Mouse (Mus musculus): Measurements from ENCODE around the gene Clint1. TPM values are rescaled to one million over a fixed set of nuclear protein-coding genes. Genes with fewer than 3 reads are reported as not detected.

Gene Clint1
- polyA plus RNA-seq, 1 experiment from 2014 or later = 67.7 TPM

- Histone ChIP-seq H3K4me2 (ENCODE audit: low read depth) (no peak overlapping the region), H3K9me3 (ENCODE audit: control insufficient read depth, low read length) (no peaks in the 10 kb centered on the region), H3K4me1 (ENCODE audit: control insufficient read depth, insufficient read depth, low read length) (no peaks in the 10 kb centered on the region), H3K27me3 (ENCODE audit: control insufficient read depth, insufficient read depth, low read length) (no peaks in the 10 kb centered on the region), H3K27ac (ENCODE audit: low read depth, low read length) (no peak overlapping the region), H3K9ac (ENCODE audit: low read length) (no peak overlapping the region), H3K4me3 (ENCODE audit: low read depth, low read length) (no peak overlapping the region), H3K36me3 (ENCODE audit: control insufficient read depth, insufficient read depth, low read length) (no peaks in the 10 kb centered on the region)
- 88% methylated on average over 5 of the region's 5 CpGs for WGBS
- DNase-seq (ENCODE audit: low spot score) (no peak), ATAC-seq (ENCODE audit: insufficient read depth, low FRiP score, low TSS enrichment) (no peak)
Measured at GRCm38 (mm10) chr11:45837257-45837817, 14.5 kb upstream of the Clint1 start.

DNA sequence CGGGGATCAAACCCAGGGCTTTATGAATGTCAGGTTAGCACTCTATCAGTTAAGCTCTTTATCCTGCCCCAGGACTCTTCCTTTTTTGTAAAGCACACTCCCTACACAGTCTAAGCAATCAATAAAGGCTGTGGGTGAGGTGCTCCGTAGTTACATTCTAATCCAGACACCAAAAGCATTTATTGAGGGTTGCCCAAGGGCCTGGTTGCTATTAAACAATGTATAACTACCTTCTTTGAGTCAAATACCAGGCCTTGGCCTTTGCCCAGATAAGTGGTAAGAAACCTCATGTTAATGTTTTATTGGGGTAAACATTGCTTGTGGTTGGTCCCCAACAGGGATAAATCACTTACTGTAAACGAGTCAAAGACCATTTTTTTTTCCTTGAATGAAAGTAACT lies 13.4 kb upstream of the Clint1 start:
- DNase-seq (ENCODE audit: low spot score) (no peak), ATAC-seq (ENCODE audit: insufficient read depth, low FRiP score, low TSS enrichment) (no peak)
- Histone ChIP-seq H3K9me3 (ENCODE audit: control insufficient read depth, low read length) (no peaks in the 10 kb centered on the region), H3K27ac (ENCODE audit: low read depth, low read length) (no peak overlapping the region), H3K4me1 (ENCODE audit: control insufficient read depth, insufficient read depth, low read length) (no peaks in the 10 kb centered on the region), H3K4me3 (ENCODE audit: low read depth, low read length) (no peak overlapping the region), H3K27me3 (ENCODE audit: control insufficient read depth, insufficient read depth, low read length) (no peaks in the 10 kb centered on the region), H3K9ac (ENCODE audit: low read length) (no peak overlapping the region), H3K36me3 (ENCODE audit: control insufficient read depth, insufficient read depth, low read length) (no peaks in the 10 kb centered on the region), H3K4me2 (ENCODE audit: low read depth) (no peak overlapping the region)
- WGBS = 70% methylated on average over 3 of the region's 3 CpGs

DNA sequence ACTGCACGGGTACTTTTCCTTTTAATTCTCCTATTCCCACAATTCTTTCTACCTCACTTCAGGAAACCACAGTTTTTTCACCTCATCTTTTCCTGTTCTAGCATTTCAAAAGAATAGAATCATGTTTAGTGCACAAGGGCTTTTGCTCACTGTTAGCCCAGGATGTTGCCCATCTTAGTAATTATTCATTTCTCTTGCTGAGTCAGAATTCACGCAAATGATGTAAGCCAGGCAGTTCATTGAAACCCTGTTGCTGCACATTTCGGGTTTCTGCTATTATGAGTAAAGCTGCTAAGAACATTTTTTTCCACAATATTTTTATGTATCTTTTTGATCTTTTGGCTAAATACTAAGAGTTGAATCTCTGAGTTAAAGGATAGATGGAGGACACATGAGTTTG lies 11.5 kb upstream of the Clint1 start:
- H3K4me2 ChIP-seq (ENCODE audit: low read depth) = no peak overlapping the region
- 88% methylated on average over 3 of the region's 3 CpGs for WGBS
- H3K4me1 ChIP-seq (ENCODE audit: control insufficient read depth, insufficient read depth, low read length) = no peaks in the 10 kb centered on the region
- H3K9ac ChIP-seq (ENCODE audit: low read length) = no peak overlapping the region
- H3K9me3 ChIP-seq (ENCODE audit: control insufficient read depth, low read length) = no peaks in the 10 kb centered on the region
- no peaks in the 10 kb centered on the region for H3K36me3 ChIP-seq (ENCODE audit: control insufficient read depth, insufficient read depth, low read length)
- no peak overlapping the region for H3K4me3 ChIP-seq (ENCODE audit: low read depth, low read length)
- ATAC-seq (ENCODE audit: insufficient read depth, low FRiP score, low TSS enrichment) (no peak), DNase-seq (ENCODE audit: low spot score) (no peak)
- no peak overlapping the region for H3K27ac ChIP-seq (ENCODE audit: low read depth, low read length)
- no peaks in the 10 kb centered on the region for H3K27me3 ChIP-seq (ENCODE audit: control insufficient read depth, insufficient read depth, low read length)

GRCm38 (mm10) chr11:45846008-45846407 lies 5.8 kb upstream of the Clint1 start:
- no peaks in the 10 kb centered on the region for H3K9me3 ChIP-seq (ENCODE audit: control insufficient read depth, low read length)
- H3K9ac ChIP-seq (ENCODE audit: low read length) = no peak overlapping the region
- DNase-seq (ENCODE audit: low spot score) (no peak), ATAC-seq (ENCODE audit: insufficient read depth, low FRiP score, low TSS enrichment) (no peak)
- no peaks in the 10 kb centered on the region for H3K27me3 ChIP-seq (ENCODE audit: control insufficient read depth, insufficient read depth, low read length)
- H3K27ac ChIP-seq (ENCODE audit: low read depth, low read length) = no peak overlapping the region
- H3K36me3 ChIP-seq (ENCODE audit: control insufficient read depth, insufficient read depth, low read length) = no peaks in the 10 kb centered on the region
- no peak overlapping the region for H3K4me3 ChIP-seq (ENCODE audit: low read depth, low read length)
- H3K4me2 ChIP-seq (ENCODE audit: low read depth) = no peak overlapping the region
- H3K4me1 ChIP-seq (ENCODE audit: control insufficient read depth, insufficient read depth, low read length) = no peaks in the 10 kb centered on the region
- 46% methylated on average over 3 of the region's 3 CpGs for WGBS

GRCm38 (mm10) chr11:45847548-45847947 lies 4.3 kb upstream of the Clint1 start:
- Histone ChIP-seq H3K9me3 (ENCODE audit: control insufficient read depth, low read length) (no peaks in the 10 kb centered on the region), H3K4me3 (ENCODE audit: low read depth, low read length) (no peak overlapping the region)

GRCm38 (mm10) chr11:45848253-45848652 lies 3.6 kb upstream of the Clint1 start:
- no peak overlapping the region for H3K4me2 ChIP-seq (ENCODE audit: low read depth)
- no peaks in the 10 kb centered on the region for H3K36me3 ChIP-seq (ENCODE audit: control insufficient read depth, insufficient read depth, low read length)
- H3K27me3 ChIP-seq (ENCODE audit: control insufficient read depth, insufficient read depth, low read length) = no peaks in the 10 kb centered on the region
- DNase-seq (ENCODE audit: low spot score) (no peak), ATAC-seq (ENCODE audit: insufficient read depth, low FRiP score, low TSS enrichment) (no peak)
- H3K9me3 ChIP-seq (ENCODE audit: control insufficient read depth, low read length) = no peaks in the 10 kb centered on the region
- no peak overlapping the region for H3K4me3 ChIP-seq (ENCODE audit: low read depth, low read length)
- no peak overlapping the region for H3K27ac ChIP-seq (ENCODE audit: low read depth, low read length)
- peaks cover 8% of the 10 kb centered on the region for H3K4me1 ChIP-seq (ENCODE audit: control insufficient read depth, insufficient read depth, low read length)
- 87% methylated on average over 12 of the region's 12 CpGs for WGBS
- H3K9ac ChIP-seq (ENCODE audit: low read length) = no peak overlapping the region

More at GRCm38 (mm10) chr11:45847548-45847947, 4.3 kb upstream of the Clint1 start:
- H3K36me3 ChIP-seq (ENCODE audit: control insufficient read depth, insufficient read depth, low read length) = no peaks in the 10 kb centered on the region
- peaks cover 1% of the 10 kb centered on the region; the same call in 1 of the 2 replicates for H3K4me1 ChIP-seq (ENCODE audit: control insufficient read depth, insufficient read depth, low read length)
- H3K27ac ChIP-seq (ENCODE audit: low read depth, low read length) = no peak overlapping the region
- no peak for ATAC-seq (ENCODE audit: insufficient read depth, low FRiP score, low TSS enrichment)
- H3K9ac ChIP-seq (ENCODE audit: low read length) = no peak overlapping the region
- no peak overlapping the region for H3K4me2 ChIP-seq (ENCODE audit: low read depth)
- no peak for DNase-seq (ENCODE audit: low spot score)
- no peaks in the 10 kb centered on the region for H3K27me3 ChIP-seq (ENCODE audit: control insufficient read depth, insufficient read depth, low read length)
- WGBS = 83% methylated on average over 7 of the region's 7 CpGs

DNA sequence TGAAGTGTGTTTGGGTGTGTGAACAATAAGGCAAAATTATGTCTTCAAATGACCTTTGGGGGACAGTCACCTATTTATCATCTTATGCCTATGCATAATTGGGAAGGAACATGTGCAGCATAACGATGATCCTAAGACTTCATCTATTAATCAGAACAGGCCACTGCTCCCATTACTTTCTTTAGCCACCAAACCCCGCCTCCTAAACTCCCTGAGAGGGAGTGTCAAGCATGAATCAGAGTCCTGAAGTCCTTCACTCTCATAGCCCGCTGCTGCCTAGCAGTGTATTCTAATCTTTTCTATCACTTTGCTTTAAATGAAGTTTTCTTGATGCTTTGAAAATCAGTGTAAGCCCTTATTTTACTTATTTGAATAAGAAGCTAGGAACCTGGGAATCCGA lies 2.6 kb upstream of the Clint1 start:
- H3K27ac ChIP-seq (ENCODE audit: low read depth, low read length) = no peak overlapping the region
- H3K27me3 ChIP-seq (ENCODE audit: control insufficient read depth, insufficient read depth, low read length) = no peaks in the 10 kb centered on the region
- ATAC-seq (ENCODE audit: insufficient read depth, low FRiP score, low TSS enrichment) (no peak), DNase-seq (ENCODE audit: low spot score) (no peak)
- no peaks in the 10 kb centered on the region for H3K36me3 ChIP-seq (ENCODE audit: control insufficient read depth, insufficient read depth, low read length)
- H3K9ac ChIP-seq (ENCODE audit: low read length) = no peak overlapping the region
- H3K4me1 ChIP-seq (ENCODE audit: control insufficient read depth, insufficient read depth, low read length) = peaks cover 8% of the 10 kb centered on the region
- WGBS = 79% methylated on average over 4 of the region's 4 CpGs
- no peak overlapping the region for H3K4me3 ChIP-seq (ENCODE audit: low read depth, low read length)
- H3K4me2 ChIP-seq (ENCODE audit: low read depth) = no peak overlapping the region
- no peaks in the 10 kb centered on the region for H3K9me3 ChIP-seq (ENCODE audit: control insufficient read depth, low read length)

GRCm38 (mm10) chr11:45849859-45850258 lies 2.0 kb upstream of the Clint1 start:
- no peaks in the 10 kb centered on the region for H3K27me3 ChIP-seq (ENCODE audit: control insufficient read depth, insufficient read depth, low read length)
- no peak overlapping the region for H3K9ac ChIP-seq (ENCODE audit: low read length)
- H3K4me1 ChIP-seq (ENCODE audit: control insufficient read depth, insufficient read depth, low read length) = peaks cover 8% of the 10 kb centered on the region
- no peak overlapping the region for H3K27ac ChIP-seq (ENCODE audit: low read depth, low read length)
- DNase-seq (ENCODE audit: low spot score) (no peak), ATAC-seq (ENCODE audit: insufficient read depth, low FRiP score, low TSS enrichment) (no peak)
- H3K36me3 ChIP-seq (ENCODE audit: control insufficient read depth, insufficient read depth, low read length) = no peaks in the 10 kb centered on the region
- H3K4me2 ChIP-seq (ENCODE audit: low read depth) = no peak overlapping the region
- H3K9me3 ChIP-seq (ENCODE audit: control insufficient read depth, low read length) = no peaks in the 10 kb centered on the region
- no peak overlapping the region for H3K4me3 ChIP-seq (ENCODE audit: low read depth, low read length)
- 62% methylated on average over 3 of the region's 3 CpGs for WGBS

GRCm38 (mm10) chr11:45850317-45850716 lies 1.5 kb upstream of the Clint1 start:
- Histone ChIP-seq H3K9me3 (ENCODE audit: control insufficient read depth, low read length) (no peaks in the 10 kb centered on the region), H3K4me2 (ENCODE audit: low read depth) (no peak overlapping the region), H3K27ac (ENCODE audit: low read depth, low read length) (no peak overlapping the region), H3K9ac (ENCODE audit: low read length) (no peak overlapping the region), H3K36me3 (ENCODE audit: control insufficient read depth, insufficient read depth, low read length) (no peaks in the 10 kb centered on the region), H3K27me3 (ENCODE audit: control insufficient read depth, insufficient read depth, low read length) (no peaks in the 10 kb centered on the region), H3K4me3 (ENCODE audit: low read depth, low read length) (no peak overlapping the region), H3K4me1 (ENCODE audit: control insufficient read depth, insufficient read depth, low read length) (peaks cover 8% of the 10 kb centered on the region)
- DNase-seq (ENCODE audit: low spot score) = no peak
- ATAC-seq (ENCODE audit: insufficient read depth, low FRiP score, low TSS enrichment) = no peak
- WGBS = 59% methylated on average over 3 of the region's 3 CpGs
